8 mouse cellular contexts compared by ENCODE assay signal in genomic region chr11:63129375-63129774, GRCm38 (mm10). TPM values are rescaled to one million over a fixed set of nuclear protein-coding genes. Genes with fewer than 3 reads are reported as not detected.
A peak's percentile ranks its signal among the peaks of the same experiment; 100 is the strongest.
DNase-seq lines count a peak whose midpoint lies in the region; ATAC-seq lines count a peak whose summit lies in the region.

No protein-coding gene starts in this region.

- H3K4me2 ChIP-seq in kidney, embryonic 15.5 days: peak overlapping the region; percentile 89

- peaks cover 59% of the 10 kb centered on the region for H3K27me3 ChIP-seq in kidney, embryonic 15.5 days

- 33% methylated on average over 9 of the region's 9 CpGs for WGBS in kidney, embryonic 15.5 days

- H3K27ac ChIP-seq in kidney, embryonic 15.5 days: no peak overlapping the region

- DNase-seq in adrenal gland, postnatal 10 days: peak; percentile 62
- no peak for DNase-seq in adrenal gland, postnatal 4 days (ENCODE audit: low spot score in 2 of 2)
- peak; percentile 68 to 72 for DNase-seq in heart, adult 9 months (ENCODE audit: low spot score in 2 of 2)
- peak; percentile 52 to 69 for DNase-seq in lung, postnatal 4 days
- DNase-seq in urinary bladder, postnatal 10 days (ENCODE audit: low spot score): no peak
- DNase-seq in right cerebral cortex, adult 2 months (ENCODE audit: low spot score in 2 of 2): no peak
- no peak for DNase-seq in left cerebral cortex, postnatal 4 days

- intact Hi-C loops in left cerebral cortex, postnatal 4 days (cut with DNase I): no loop called here

- no peak for ATAC-seq in kidney, embryonic 15.5 days (replicated peaks; ENCODE audit: low FRiP score)

- peaks cover 46% of the 10 kb centered on the region for H3K4me1 ChIP-seq in kidney, embryonic 15.5 days

- H3K9ac ChIP-seq in kidney, embryonic 15.5 days: no peak overlapping the region

- no peaks in the 10 kb centered on the region for H3K9me3 ChIP-seq in kidney, embryonic 15.5 days (replicated peaks)

- H3K36me3 ChIP-seq in kidney, embryonic 15.5 days: no peaks in the 10 kb centered on the region; the same call in 1 of the 2 replicates

- H3K4me3 ChIP-seq in kidney, embryonic 15.5 days (replicated peaks): peak overlapping the region; percentile 5; the same call in 1 of the 2 replicates

RNA-seq across cellular contexts. Expression of gene Pmp22, which starts 0.6 kb away (rescaled TPM):
- total RNA-seq in adrenal gland, postnatal 10 days (2021): 100 to 1,000 TPM; 119 to 122 TPM
- total RNA-seq in adrenal gland, postnatal 4 days (2021): 100 to 1,000 TPM; 159 to 178 TPM
- 96.7 and 115 TPM in 2 replicates for polyA plus RNA-seq in kidney, embryonic 15.5 days (2015; fragmentation: Nextera tagmentation; extraction: Ambion mirVana)
- 10 to 100 TPM; 16.9 to 17.2 TPM for total RNA-seq in left cerebral cortex, postnatal 4 days (2021)

Comparison
In these comparisons a context has a peak if more than half of its experiments do, and no peak if none do; other contexts are left out.
1. DNase-seq: peak in adrenal gland, postnatal 10 days (single experiment), heart, adult 9 months (2 of 2) and lung, postnatal 4 days (2 of 2); none in adrenal gland, postnatal 4 days (0 of 2), urinary bladder, postnatal 10 days (single experiment), right cerebral cortex, adult 2 months (0 of 2) and left cerebral cortex, postnatal 4 days (single experiment).
2. RNA of gene Pmp22, which starts 0.6 kb away (total RNA-seq): 159 to 178 TPM in adrenal gland, postnatal 4 days and 119 to 122 TPM in adrenal gland, postnatal 10 days; 16.9 to 17.2 TPM in left cerebral cortex, postnatal 4 days; every median in the first group is over 4 times any median in the second.